Mouse (Mus musculus) erythroblast, embryonic 14.5 days (primary cell): ENCODE results near the gene Marc2.

Experiments used
- GATA1 ChIP-seq: IDR thresholded peaks from 2 replicates; pipeline ENCODE4 v1.6.1; 2012; ENCODE audit warnings: low read length, inconsistent platforms, mixed read lengths
- TAL1 ChIP-seq: IDR thresholded peaks from 3 replicates; pipeline ENCODE4 v1.6.1; 2012; ENCODE audit warnings: low read length, inconsistent platforms, mixed read lengths

DNA sequence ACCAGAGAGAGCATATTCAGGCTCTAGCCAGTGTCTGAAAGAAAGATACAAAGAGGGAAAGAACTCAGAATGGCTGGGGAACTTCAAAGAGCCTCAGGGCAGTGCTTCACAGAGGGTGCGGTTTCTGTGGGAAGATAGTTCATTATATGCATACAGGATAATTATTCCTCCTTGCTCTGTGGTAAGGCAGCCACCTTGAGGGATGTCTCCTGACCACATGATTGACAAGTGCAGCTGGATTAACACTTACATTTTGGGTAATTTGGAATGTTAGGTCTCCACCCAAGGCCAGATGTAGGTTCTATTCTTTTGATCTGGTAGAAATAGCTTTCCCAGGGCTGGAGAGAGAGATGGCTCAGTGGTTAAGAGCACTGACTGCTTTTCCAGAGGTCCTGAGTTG, 39.9 kb upstream of the Marc2 start:
- TF ChIP-seq TAL1 = no peak
- TF ChIP-seq GATA1 = no peak
